Mouse (Mus musculus): Measurements from ENCODE around the gene Rasd2. TPM values are rescaled to one million over a fixed set of nuclear protein-coding genes. Genes with fewer than 3 reads are reported as not detected.

The Rasd2 gene
- polyA plus RNA-seq (2012; rRNA removed), result 3.6 and 5.9 TPM in 2 replicates

DNA sequence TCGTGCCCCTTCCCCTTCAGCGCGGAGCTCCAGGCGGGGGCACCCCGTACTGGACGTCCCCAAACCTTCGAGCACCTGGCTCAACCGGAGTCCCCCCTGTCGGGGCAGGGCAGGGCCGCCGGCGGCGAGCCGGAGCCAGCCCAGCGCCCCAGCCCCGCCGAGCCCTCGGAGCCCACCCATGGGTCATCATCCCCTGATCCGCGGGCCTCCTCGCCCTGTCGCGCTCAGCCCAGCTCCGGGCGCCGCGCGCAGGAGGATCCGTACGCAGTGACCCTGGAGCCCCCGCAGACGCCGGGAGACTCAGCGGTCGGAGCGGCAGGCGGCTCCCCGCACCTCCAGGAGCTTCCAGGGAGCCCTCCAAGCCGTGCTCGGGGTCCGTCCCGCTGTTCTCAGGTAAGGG lies at the start of gene Rasd2:
TSS of gene Rasd2 (plus strand) at position 259 of the 400 bp plus-strand sequence.
- WGBS, result 2% methylated on average over 42 of the region's 42 CpGs
- DNase-seq, result no peak
- TF ChIP-seq POLR2A (IDR thresholded peaks at IDR 0.05; ENCODE audit: borderline replicate concordance, extremely low read depth, low read depth, low read length) (no peak), CTCF (IDR thresholded peaks at IDR 0.05; ENCODE audit: insufficient read depth, low read length) (no peak)
- Histone ChIP-seq H3K4me1 (ENCODE audit: control insufficient read depth, insufficient read depth, low read length) (peaks cover 7% of the 10 kb centered on the region), H3K4me3 (replicated peaks; ENCODE audit: extremely low read depth, low read depth, low read length) (peak within 1 kb of the TSS; percentile 61)

DNA sequence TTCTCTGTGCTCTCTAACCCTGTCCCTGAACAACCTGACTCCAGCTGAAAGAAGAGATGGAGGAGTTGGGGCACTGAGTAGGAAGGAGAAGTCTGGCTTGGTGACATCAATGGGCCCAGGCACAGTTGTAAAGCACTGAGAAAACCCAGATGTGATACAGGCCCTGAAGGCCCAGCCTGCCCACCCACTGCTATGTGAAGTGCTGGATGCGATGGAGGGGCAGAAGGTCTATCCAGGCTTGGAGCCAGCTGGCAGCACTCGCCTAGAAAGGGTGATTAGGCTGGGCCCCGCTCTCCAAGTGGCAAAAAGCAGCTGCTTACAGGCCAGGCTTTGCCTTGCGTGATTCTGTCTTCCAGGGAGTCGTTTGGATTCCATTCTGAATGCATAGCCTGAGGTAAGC lies 44.4 kb upstream of the Rasd2 start:
- WGBS, result 54% methylated on average over 5 of the region's 5 CpGs
- no peak for DNase-seq
- H3K4me3 ChIP-seq (replicated peaks; ENCODE audit: extremely low read depth, low read depth, low read length), result no peak overlapping the region
- TF ChIP-seq POLR2A (IDR thresholded peaks at IDR 0.05; ENCODE audit: borderline replicate concordance, extremely low read depth, low read depth, low read length) (no peak), CTCF (IDR thresholded peaks at IDR 0.05; ENCODE audit: insufficient read depth, low read length) (no peak)
- no peaks in the 10 kb centered on the region for H3K4me1 ChIP-seq (ENCODE audit: control insufficient read depth, insufficient read depth, low read length)

DNA sequence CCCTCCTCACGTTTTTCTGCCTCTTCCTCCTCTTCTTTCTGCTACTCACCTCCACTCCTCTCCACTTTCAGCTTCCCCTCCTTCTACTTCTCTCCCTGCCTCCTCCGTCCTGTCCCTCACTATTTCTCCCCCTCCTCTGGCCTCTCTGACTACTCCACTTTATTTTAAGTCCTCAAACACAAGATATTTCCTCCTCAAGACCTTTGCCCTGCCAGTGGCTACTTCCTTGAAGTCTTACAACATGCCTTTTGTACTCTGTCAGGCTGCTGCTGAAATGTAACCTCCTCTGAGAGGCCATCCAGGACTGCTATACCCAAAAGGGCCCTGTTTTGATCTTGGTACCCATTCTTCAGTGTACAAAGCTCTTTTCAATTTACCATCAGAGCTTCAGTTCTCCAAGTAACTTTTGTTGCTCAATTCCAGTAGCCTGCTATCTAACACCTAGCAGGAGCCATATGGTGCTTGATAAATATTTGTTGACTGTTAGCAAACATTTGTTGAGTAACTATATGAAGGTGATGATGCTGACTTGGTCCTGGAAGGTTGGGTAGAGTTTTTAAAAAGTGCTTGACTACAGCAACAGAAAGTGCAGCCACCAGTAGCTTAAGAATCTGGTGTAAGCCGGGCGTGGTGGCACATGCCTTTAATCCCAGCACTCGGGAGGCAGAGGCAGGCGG lies 41.6 kb upstream of the Rasd2 start:
- peak; percentile 12 for DNase-seq
- TF ChIP-seq CTCF (IDR thresholded peaks at IDR 0.05; ENCODE audit: insufficient read depth, low read length) (no peak), POLR2A (IDR thresholded peaks at IDR 0.05; ENCODE audit: borderline replicate concordance, extremely low read depth, low read depth, low read length) (no peak)
- Histone ChIP-seq H3K4me3 (replicated peaks; ENCODE audit: extremely low read depth, low read depth, low read length) (no peak overlapping the region), H3K4me1 (ENCODE audit: control insufficient read depth, insufficient read depth, low read length) (no peaks in the 10 kb centered on the region)
- WGBS, result 66% methylated on average over 6 of the region's 6 CpGs

DNA sequence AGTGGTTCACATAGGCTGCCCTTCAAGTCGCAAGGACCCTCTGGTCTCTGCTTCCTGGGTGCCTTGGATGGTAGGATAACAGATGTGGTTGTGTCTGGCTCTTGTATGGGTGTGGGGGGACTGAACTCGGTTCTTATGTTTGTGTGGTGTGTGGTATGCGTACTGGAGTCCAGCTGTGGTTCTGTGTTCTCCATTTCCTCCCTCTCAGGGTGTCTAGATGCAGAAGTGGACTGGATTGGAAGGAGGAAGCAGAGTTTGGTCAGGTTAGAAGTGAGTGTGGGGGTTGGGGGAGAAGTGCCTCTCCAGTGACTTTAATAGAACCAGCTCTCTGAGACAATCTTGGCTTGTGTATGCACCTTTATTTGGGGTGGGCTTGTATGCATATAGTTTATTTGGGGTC lies 20.7 kb upstream of the Rasd2 start:
- 53% methylated on average over 3 of the region's 3 CpGs for WGBS
- TF ChIP-seq POLR2A (IDR thresholded peaks at IDR 0.05; ENCODE audit: borderline replicate concordance, extremely low read depth, low read depth, low read length) (no peak), CTCF (IDR thresholded peaks at IDR 0.05; ENCODE audit: insufficient read depth, low read length) (no peak)
- no peak for DNase-seq
- Histone ChIP-seq H3K4me1 (ENCODE audit: control insufficient read depth, insufficient read depth, low read length) (peaks cover 5% of the 10 kb centered on the region), H3K4me3 (replicated peaks; ENCODE audit: extremely low read depth, low read depth, low read length) (no peak overlapping the region)

DNA sequence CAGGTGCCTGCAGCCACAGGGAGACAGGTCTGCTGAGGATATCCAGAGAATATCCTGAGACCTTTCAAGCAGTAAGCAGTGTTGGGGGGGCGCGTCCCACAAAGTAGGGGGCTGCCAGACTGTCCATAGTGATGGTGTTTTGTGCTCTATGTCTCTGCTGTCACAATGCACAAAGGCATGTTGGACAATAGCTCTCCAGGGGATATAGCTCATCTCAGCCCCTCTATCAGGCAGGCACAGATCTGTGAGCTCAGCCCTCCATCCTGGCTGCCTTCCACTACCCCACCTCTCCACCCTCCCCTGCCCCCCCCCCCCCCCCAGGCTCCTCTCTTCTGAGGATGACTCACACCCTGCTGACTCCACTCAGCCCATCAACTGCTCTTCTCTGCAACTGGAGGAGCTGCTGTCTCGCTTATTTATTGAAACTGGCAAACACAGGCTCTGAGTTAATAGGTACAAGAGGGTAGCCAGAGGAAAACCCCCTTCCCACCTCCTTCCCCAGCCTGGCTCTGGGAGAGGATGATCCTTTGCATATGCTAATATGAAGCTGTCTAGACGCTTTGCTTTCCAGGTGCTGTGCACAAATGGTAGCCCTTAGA lies 19.2 kb upstream of the Rasd2 start:
- DNase-seq, result no peak
- Histone ChIP-seq H3K4me1 (ENCODE audit: control insufficient read depth, insufficient read depth, low read length) (peaks cover 5% of the 10 kb centered on the region), H3K4me3 (replicated peaks; ENCODE audit: extremely low read depth, low read depth, low read length) (no peak overlapping the region)
- WGBS, result 60% methylated on average over 4 of the region's 4 CpGs
- TF ChIP-seq CTCF (IDR thresholded peaks at IDR 0.05; ENCODE audit: insufficient read depth, low read length), result no peak
- no peak for TF ChIP-seq POLR2A (IDR thresholded peaks at IDR 0.05; ENCODE audit: borderline replicate concordance, extremely low read depth, low read depth, low read length)

DNA sequence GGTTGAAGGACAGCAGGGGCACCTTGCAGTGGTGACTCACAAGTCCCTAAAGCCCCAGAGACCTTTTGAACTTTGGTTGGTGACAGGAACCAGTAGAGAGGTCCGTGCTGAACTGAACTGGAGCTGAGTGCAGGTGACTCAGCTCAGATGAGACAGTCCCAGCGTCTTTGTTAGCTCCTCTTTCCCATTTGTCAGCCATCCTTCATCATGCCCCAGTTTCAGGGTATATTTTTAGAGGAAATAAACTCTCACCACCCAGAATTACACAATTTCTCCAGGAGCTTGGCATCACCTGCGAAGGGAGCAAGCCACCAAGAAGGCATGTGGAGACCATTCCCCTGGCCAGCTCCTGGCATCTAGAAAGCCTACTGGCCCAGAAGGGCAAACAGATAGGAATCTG lies 16.6 kb upstream of the Rasd2 start:
- WGBS, result 59% methylated on average over 3 of the region's 3 CpGs

DNA sequence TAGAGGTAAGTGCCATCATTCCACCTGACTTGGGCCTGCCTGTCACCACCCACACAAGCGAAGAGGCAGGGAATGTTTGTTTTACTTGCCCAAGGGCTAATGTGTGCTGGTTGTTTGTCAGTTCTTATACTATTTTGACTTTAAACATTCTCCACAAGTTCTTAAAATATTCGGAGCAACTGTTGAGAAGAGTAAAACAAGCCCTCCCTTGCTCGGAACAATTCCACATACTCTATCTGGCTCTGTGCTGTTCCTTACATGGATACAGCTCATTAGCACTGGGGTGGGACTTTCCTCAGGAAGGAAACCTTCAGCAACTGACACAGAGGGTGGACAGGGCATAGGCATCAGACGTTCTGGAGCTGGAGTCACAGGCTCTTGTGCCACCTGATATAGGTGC lies 15.9 kb upstream of the Rasd2 start:
- H3K4me3 ChIP-seq (replicated peaks; ENCODE audit: extremely low read depth, low read depth, low read length), result no peak overlapping the region
- no peak for DNase-seq
- TF ChIP-seq POLR2A (IDR thresholded peaks at IDR 0.05; ENCODE audit: borderline replicate concordance, extremely low read depth, low read depth, low read length) (no peak), CTCF (IDR thresholded peaks at IDR 0.05; ENCODE audit: insufficient read depth, low read length) (no peak)
- WGBS, result 30% methylated on average over 4 of the region's 4 CpGs
- peaks cover 5% of the 10 kb centered on the region for H3K4me1 ChIP-seq (ENCODE audit: control insufficient read depth, insufficient read depth, low read length)

More for the DNA sequence above, 16.6 kb upstream of the Rasd2 start:
- Histone ChIP-seq H3K4me1 (ENCODE audit: control insufficient read depth, insufficient read depth, low read length) (peaks cover 5% of the 10 kb centered on the region), H3K4me3 (replicated peaks; ENCODE audit: extremely low read depth, low read depth, low read length) (no peak overlapping the region)
- TF ChIP-seq CTCF (IDR thresholded peaks at IDR 0.05; ENCODE audit: insufficient read depth, low read length) (no peak), POLR2A (IDR thresholded peaks at IDR 0.05; ENCODE audit: borderline replicate concordance, extremely low read depth, low read depth, low read length) (no peak)
- DNase-seq, result no peak

DNA sequence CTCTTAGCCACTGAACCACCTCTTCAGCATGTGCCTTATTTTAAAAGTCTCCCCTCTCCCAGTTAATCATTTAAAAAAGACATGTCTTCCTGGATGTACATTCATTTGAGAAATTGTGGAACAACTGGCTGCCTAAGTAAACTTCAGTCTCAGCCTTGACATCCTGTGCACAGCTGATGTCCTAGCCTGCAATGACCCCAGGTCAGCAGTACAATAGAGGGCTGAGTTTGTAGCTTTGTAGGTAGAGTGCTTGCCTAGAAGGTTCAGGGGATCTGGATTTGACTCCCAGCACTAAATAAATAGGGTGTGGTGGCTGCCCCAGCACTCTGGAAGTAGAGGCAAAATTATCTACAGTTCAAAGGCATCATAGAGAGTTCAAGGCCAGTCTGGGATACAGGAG lies 15.4 kb upstream of the Rasd2 start:
- no peak for DNase-seq
- Histone ChIP-seq H3K4me3 (replicated peaks; ENCODE audit: extremely low read depth, low read depth, low read length) (no peak overlapping the region), H3K4me1 (ENCODE audit: control insufficient read depth, insufficient read depth, low read length) (peaks cover 5% of the 10 kb centered on the region)
- TF ChIP-seq CTCF (IDR thresholded peaks at IDR 0.05; ENCODE audit: insufficient read depth, low read length) (no peak), POLR2A (IDR thresholded peaks at IDR 0.05; ENCODE audit: borderline replicate concordance, extremely low read depth, low read depth, low read length) (no peak)

DNA sequence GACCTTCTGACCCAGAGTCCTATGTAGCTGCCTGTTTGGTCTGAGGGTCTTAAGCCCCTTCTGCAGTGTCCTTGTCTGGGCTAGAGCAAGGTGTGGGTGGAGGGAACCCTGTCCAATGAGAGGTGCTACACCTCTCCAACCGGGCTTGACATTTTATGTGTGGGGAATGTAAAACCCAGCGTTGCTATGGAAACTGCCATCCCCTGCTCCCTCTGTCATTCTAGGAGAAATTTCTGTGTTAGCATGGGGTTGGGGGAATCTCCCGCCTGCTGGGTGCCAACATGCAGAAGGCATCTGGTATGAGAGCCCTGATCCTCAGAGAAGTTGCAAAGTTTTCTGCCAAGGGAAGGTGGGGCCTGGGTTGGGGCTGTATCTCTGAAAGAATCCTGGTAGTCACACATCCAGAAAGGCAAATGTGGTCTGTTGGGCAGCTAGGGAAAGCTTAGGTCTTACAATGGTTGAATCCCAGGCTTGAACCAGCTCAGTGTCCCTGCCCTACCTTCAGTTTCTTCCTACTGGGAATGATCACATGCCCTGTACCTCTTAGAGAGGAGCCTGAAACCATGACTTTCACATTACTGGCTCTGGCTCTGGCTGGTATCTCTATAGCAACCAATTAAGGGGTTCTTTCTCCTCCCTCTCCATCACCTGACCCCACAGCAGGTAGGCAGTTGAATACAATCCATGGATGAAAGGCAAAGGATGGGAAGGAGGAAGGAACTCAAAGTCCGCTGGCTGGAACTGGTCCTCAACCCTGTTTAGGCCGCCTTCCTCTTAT lies 14.6 kb upstream of the Rasd2 start:
- Histone ChIP-seq H3K4me1 (ENCODE audit: control insufficient read depth, insufficient read depth, low read length) (peaks cover 5% of the 10 kb centered on the region), H3K4me3 (replicated peaks; ENCODE audit: extremely low read depth, low read depth, low read length) (no peak overlapping the region)
- no peak for TF ChIP-seq CTCF (IDR thresholded peaks at IDR 0.05; ENCODE audit: insufficient read depth, low read length)
- TF ChIP-seq POLR2A (IDR thresholded peaks at IDR 0.05; ENCODE audit: borderline replicate concordance, extremely low read depth, low read depth, low read length), result no peak
- 67% methylated on average over 5 of the region's 5 CpGs for WGBS
- DNase-seq, result no peak
